Mouse (Mus musculus) kidney, embryonic 16.5 days (tissue): ENCODE results near the gene Specc1l. TPM values are rescaled to one million over a fixed set of nuclear protein-coding genes. Genes with fewer than 3 reads are reported as not detected.
"Not testable (repeated sequence)": the region's sequence is repeated elsewhere in the genome, so short reads cannot be mapped to it uniquely, and the experiment has no call there.

Experiments used
- ATAC-seq: fragments of 200-750 bp; cut with Nextera tagmentation; 2 replicates; pipeline ENCODE4 v1.8.0; 2017; ENCODE audit warnings: moderate TSS enrichment; ENCODE audit not compliant: low FRiP score, low TSS enrichment
- H3K27ac ChIP-seq: fragments of 300-500 bp; sonication (generic); 2 replicates; pipeline ENCODE4 v1.5.1; 2014; ENCODE audit warnings: low read length
- H3K27me3 ChIP-seq: fragments of 300-500 bp; sonication (generic); 2 replicates; pipeline ENCODE4 v1.6.1; 2014; ENCODE audit warnings: low read length, control low read depth, mixed read lengths; ENCODE audit not compliant: insufficient read depth
- H3K36me3 ChIP-seq: fragments of 300-500 bp; sonication (generic); 2 replicates; pipeline ENCODE4 v1.6.1; 2014; ENCODE audit warnings: low read length, control low read depth, mixed read lengths; ENCODE audit not compliant: insufficient read depth
- H3K4me1 ChIP-seq: fragments of 300-500 bp; sonication (generic); 2 replicates; pipeline ENCODE4 v1.6.1; 2014; ENCODE audit warnings: low read length, control low read depth, mixed read lengths; ENCODE audit not compliant: insufficient read depth
- H3K4me2 ChIP-seq: fragments of 300-500 bp; sonication (generic); replicated peaks from 2 replicates; pipeline ENCODE4 v1.6.1; 2014; ENCODE audit warnings: low read depth, low read length
- H3K4me3 ChIP-seq: fragments of 300-500 bp; sonication (generic); 2 replicates; pipeline ENCODE4 v1.5.1; 2014; ENCODE audit warnings: mild to moderate bottlenecking, low read length
- H3K9ac ChIP-seq: fragments of 300-500 bp; sonication (generic); replicated peaks from 2 replicates; pipeline ENCODE4 v1.6.1; 2014; ENCODE audit warnings: low read length
- H3K9me3 ChIP-seq: fragments of 300-500 bp; sonication (generic); 2 replicates; pipeline ENCODE4 v1.6.1; 2016; ENCODE audit warnings: low read length, control low read depth
- WGBS: fragments of 180-500 bp; shearing (Covaris S2); extraction: QIAGEN DNeasy Blood & Tissue Kit; methylation state at CpG from one replicate; pipeline ENCODE4 v1.1.7; 2014; 5-methylcytosine and 5-hydroxymethylcytosine counted together
- polyA plus RNA-seq: library from polyadenylated mRNA; unstranded; fragments of >200 nt; fragmentation: Nextera tagmentation; extraction: Ambion mirVana; gene quantifications from 2 replicates; pipeline ENCODE4 v1.2.1, GENCODE M21; 2015

Gene Specc1l
- polyA plus RNA-seq, 1 experiment from 2014 or later: 33.4 TPM

DNA sequence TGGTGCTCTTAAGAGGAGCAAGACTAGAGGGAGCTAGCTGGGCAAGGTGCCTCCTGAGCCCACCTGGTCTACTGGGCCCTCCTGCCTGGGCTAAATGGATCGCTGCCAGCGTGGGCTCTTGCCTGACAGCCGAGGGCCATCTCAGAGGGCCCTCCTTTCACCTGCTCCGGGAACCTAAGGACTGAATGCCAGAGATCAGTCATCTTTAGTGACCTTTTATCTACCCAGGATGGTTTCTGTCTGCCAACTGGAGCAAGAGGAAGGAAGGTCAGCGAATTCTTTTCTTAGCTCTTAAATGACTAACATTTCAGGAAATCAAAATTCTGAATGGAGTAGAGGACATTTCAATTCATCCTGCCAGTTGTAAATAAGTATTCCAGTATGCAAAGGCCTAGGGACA lies 138.7 kb downstream of the Specc1l start:
- WGBS: 79% methylated on average over 5 of the region's 5 CpGs

DNA sequence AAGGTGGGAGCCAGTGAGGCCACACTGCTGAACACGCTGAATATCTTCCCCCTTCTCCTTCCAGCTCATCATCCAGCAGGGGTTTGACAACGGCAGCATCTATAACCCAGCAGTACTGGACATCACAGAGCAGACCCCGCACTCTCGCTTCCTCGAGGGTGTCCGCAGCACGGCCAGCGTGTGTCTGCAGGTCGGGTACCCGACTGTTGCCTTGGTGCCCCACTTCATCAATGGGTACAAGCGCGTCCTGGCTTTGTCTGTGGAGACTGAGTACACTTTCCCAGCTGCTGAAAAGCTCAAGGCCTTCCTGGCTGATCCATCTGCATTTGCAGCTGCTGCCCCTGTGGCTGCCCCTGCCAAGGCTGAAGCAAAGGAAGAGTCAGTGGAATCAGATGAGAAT lies 140.7 kb downstream of the Specc1l start:
- ATAC-seq: no peak
- Histone ChIP-seq H3K27ac (no peak overlapping the region), H3K4me3 (no peak overlapping the region), H3K9ac (no peak overlapping the region), H3K9me3 (no peaks in the 10 kb centered on the region), H3K27me3 (no peaks in the 10 kb centered on the region), H3K36me3 (no peaks in the 10 kb centered on the region), H3K4me1 (no peaks in the 10 kb centered on the region), H3K4me2 (no peak overlapping the region)
- WGBS: 96% methylated on average over 12 of the region's 12 CpGs

More for the DNA sequence above, 138.7 kb downstream of the Specc1l start:
- Histone ChIP-seq H3K9me3 (no peaks in the 10 kb centered on the region), H3K4me2 (no peak overlapping the region), H3K27me3 (no peaks in the 10 kb centered on the region), H3K36me3 (no peaks in the 10 kb centered on the region), H3K4me3 (no peak overlapping the region), H3K9ac (no peak overlapping the region), H3K4me1 (no peaks in the 10 kb centered on the region), H3K27ac (no peak overlapping the region)
- ATAC-seq: no peak

DNA sequence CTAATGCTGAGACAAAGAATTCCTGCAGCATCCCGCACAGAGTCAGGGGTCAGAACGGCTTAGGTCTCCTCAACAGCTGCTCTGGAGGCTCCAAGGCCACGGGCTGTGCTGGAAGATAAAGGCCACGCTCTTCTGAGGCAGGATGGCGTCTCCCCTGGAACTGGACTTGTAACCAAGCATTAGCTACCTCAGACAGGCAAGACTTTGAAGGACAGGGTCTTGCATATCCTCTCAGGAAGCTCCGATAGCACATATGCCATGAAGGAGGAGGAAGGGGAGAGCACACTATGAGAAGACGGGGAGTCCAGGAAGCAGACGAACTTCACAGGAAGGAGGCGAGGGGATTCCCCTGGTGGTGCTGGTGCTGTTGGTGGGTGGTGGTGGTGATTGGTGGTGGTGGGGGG lies 142.0 kb downstream of the Specc1l start:
- not testable (repeated sequence) for ATAC-seq, H3K9me3 ChIP-seq, H3K4me3 ChIP-seq, H3K4me2 ChIP-seq, H3K27ac ChIP-seq, H3K9ac ChIP-seq, H3K36me3 ChIP-seq, H3K27me3 ChIP-seq, H3K4me1 ChIP-seq
- 65% methylated on average over 7 of the region's 9 CpGs for WGBS

DNA sequence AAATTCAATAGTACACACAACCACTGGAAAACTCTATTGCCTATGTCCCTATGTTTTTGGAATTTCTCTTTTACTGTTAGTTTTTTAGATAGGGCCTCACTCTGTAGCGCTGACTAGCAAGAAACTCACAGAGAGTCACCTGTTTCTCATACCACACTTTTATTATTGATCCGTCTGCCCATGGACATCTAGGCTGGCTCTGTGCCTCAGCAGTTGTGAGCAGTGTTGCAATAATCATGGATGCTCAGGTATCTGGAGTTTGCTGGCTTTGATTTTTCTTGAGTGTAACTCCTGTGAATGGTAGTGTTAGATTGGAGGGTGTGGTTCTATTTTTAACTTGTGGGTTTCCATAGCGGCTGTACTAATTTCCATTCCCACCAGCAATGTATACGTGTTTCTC lies 143.5 kb downstream of the Specc1l start:
- Histone ChIP-seq H3K9ac (no peak overlapping the region), H3K27ac (no peak overlapping the region), H3K36me3 (no peaks in the 10 kb centered on the region), H3K27me3 (no peaks in the 10 kb centered on the region), H3K4me1 (no peaks in the 10 kb centered on the region), H3K9me3 (no peaks in the 10 kb centered on the region), H3K4me2 (no peak overlapping the region), H3K4me3 (no peak overlapping the region)
- 71% methylated on average over 4 of the region's 4 CpGs for WGBS
- ATAC-seq: no peak

Other genes with a start within 250 kb of the Specc1l start
- 5.4 and 6.2 TPM in 2 replicates for gene Gnaz, start 244.9 kb upstream of the Specc1l start, polyA plus RNA-seq
- gene Rsph14, start 179.5 kb upstream of the Specc1l start, polyA plus RNA-seq: not detected in 2 replicates
- 10.9 and 12.9 TPM in 2 replicates for gene Rab36, start 175.0 kb upstream of the Specc1l start, polyA plus RNA-seq
- gene Bcr, start 151.5 kb upstream of the Specc1l start, polyA plus RNA-seq: 6.8 and 8.4 TPM in 2 replicates
- 6.4 and 6.5 TPM in 2 replicates for gene Adora2a, start 104.8 kb downstream of the Specc1l start, polyA plus RNA-seq
- gene Upb1, start 189.0 kb downstream of the Specc1l start, polyA plus RNA-seq: 3.1 and 3.3 TPM in 2 replicates